Mouse (Mus musculus) CH12.LX (cell line): ENCODE data around the gene Pla2g12a.

Source experiments
- CHD2 ChIP-seq: IDR thresholded peaks from 2 replicates; pipeline ENCODE4 v1.6.1; 2011; ENCODE audit warnings: low read length, improper control_type of control experiment
- CTCF ChIP-seq, 2 experiments: IDR thresholded peaks in 1 of 2; conservative IDR thresholded peaks in 1 of 2; 2 replicates each; pipeline ENCODE4 v1.5.1; 2011 to 2012; ENCODE audit warnings: low read depth in 2 of 2, low read length in 2 of 2, improper control_type of control experiment in 1 of 2, inconsistent platforms in 1 of 2, mild to moderate bottlenecking in 1 of 2, moderate library complexity in 1 of 2
- HCFC1 ChIP-seq: IDR thresholded peaks from 2 replicates; pipeline ENCODE4 v1.6.1; 2012; ENCODE audit warnings: low read depth, mild to moderate bottlenecking, inconsistent platforms, low read length, improper control_type of control experiment
- POLR2A ChIP-seq: IDR thresholded peaks from 2 replicates; pipeline ENCODE4 v1.6.1; 2011; ENCODE audit warnings: low read depth, mild to moderate bottlenecking, improper control_type of control experiment, low read length
- ZMIZ1 ChIP-seq: IDR thresholded peaks from 2 replicates; pipeline ENCODE4 v1.6.1; 2012; ENCODE audit warnings: low read depth, mild to moderate bottlenecking, inconsistent platforms, low read length, improper control_type of control experiment

DNA sequence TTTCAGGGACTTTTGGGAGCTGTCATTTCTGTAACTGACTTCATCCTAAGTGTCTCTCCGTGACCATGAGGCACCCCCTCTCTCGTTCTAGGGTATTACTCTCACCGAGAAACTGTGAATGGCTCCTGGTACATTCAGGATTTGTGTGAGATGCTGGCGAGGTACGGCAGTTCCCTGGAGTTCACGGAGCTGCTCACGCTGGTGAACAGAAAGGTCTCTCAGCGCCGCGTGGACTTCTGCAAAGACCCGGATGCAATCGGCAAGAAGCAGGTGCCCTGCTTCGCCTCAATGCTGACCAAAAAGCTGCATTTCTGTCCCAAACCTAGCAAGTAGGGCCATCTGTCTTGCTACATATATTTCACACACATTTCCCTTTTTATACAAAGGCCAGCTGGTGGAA lies 34.8 kb downstream of the Pla2g12a start:
- TF ChIP-seq CTCF (conservative IDR thresholded peaks at IDR 0.05 in 1 of 2, IDR thresholded peaks at IDR 0.05 in 1 of 2; ENCODE audit: low read depth in 2 of 2, low read length in 2 of 2), result no peak
- no peak for TF ChIP-seq ZMIZ1
- TF ChIP-seq POLR2A, result no peak
- no peak for TF ChIP-seq HCFC1
- TF ChIP-seq CHD2, result no peak
